Mouse (Mus musculus) heart, postnatal 36 days (tissue): ENCODE results near the gene Casz1. TPM values are rescaled to one million over a fixed set of nuclear protein-coding genes. Genes with fewer than 3 reads are reported as not detected.
A peak's percentile ranks its signal among the peaks of the same experiment; 100 is the strongest.

ENCODE experiments used
- DNase-seq, 2 experiments: peaks; one replicate each; pipeline ENCODE4 v3.0.0; 2021 to 2022
- intact Hi-C: fragments of 180-260 bp; cut with DNase I; formaldehyde crosslinking; loops from one replicate; pipeline ENCODE4 v1.15.1; 2025
- total RNA-seq, 2 experiments: library from RNA; stranded (reverse); gene quantifications; 2 replicates each; pipeline ENCODE4 v1.2.3; 2021

The Casz1 gene
- total RNA-seq, result 10 to 100 TPM; 38.7 to 45.3 TPM

GRCm38 (mm10) chr4:148804137-148804779 is at the start of gene Casz1:
Gene Casz1 (plus strand): TSS chr4:148804429.
- DNase-seq, result peak; percentile 91 to 95
- intact Hi-C loops, result loop anchor here (1.0 to 2.0 kb wide), 2 partner anchors 61 to 110 kb away; no protein-coding TSS in a partner anchor

- no peak for DNase-seq
- intact Hi-C loops, result no loop called here
Observed at GRCm38 (mm10) chr4:148758863-148759262, 45.4 kb upstream of the Casz1 start.

GRCm38 (mm10) chr4:148760152-148760551 is 44.1 kb upstream of the Casz1 start:
- intact Hi-C loops, result no loop called here
- no peak for DNase-seq

- intact Hi-C loops, result no loop called here
- no peak for DNase-seq
Observed at GRCm38 (mm10) chr4:148766021-148766775, 38.0 kb upstream of the Casz1 start.

GRCm38 (mm10) chr4:148767655-148768305 is 36.4 kb upstream of the Casz1 start:
- intact Hi-C loops, result no loop called here
- DNase-seq, result no peak

GRCm38 (mm10) chr4:148768649-148769048 is 35.6 kb upstream of the Casz1 start:
- DNase-seq, result no peak
- intact Hi-C loops, result no loop called here

GRCm38 (mm10) chr4:148770582-148771408 is 33.4 kb upstream of the Casz1 start:
- DNase-seq, result no peak
- intact Hi-C loops, result no loop called here

GRCm38 (mm10) chr4:148771409-148771929 is 32.8 kb upstream of the Casz1 start:
- intact Hi-C loops, result no loop called here
- DNase-seq, result no peak

- no peak for DNase-seq
- intact Hi-C loops, result no loop called here
Observed at GRCm38 (mm10) chr4:148772658-148773057, 31.6 kb upstream of the Casz1 start.

- intact Hi-C loops, result no loop called here
- no peak for DNase-seq
Observed at GRCm38 (mm10) chr4:148774036-148774435, 30.2 kb upstream of the Casz1 start.

GRCm38 (mm10) chr4:148775476-148776269 is 28.6 kb upstream of the Casz1 start:
- DNase-seq, result no peak
- intact Hi-C loops, result no loop called here

GRCm38 (mm10) chr4:148780097-148780621 is 24.1 kb upstream of the Casz1 start:
- DNase-seq, result no peak
- intact Hi-C loops, result no loop called here

GRCm38 (mm10) chr4:148781516-148781915 is 22.7 kb upstream of the Casz1 start:
- intact Hi-C loops, result no loop called here
- DNase-seq, result peak; percentile 43 to 49

GRCm38 (mm10) chr4:148782880-148783279 is 21.3 kb upstream of the Casz1 start:
- intact Hi-C loops, result no loop called here
- DNase-seq, result no peak

GRCm38 (mm10) chr4:148783760-148784159 is 20.5 kb upstream of the Casz1 start:
- DNase-seq, result peak; percentile 16 to 45
- intact Hi-C loops, result no loop called here

- intact Hi-C loops, result no loop called here
- DNase-seq, result no peak
Observed at GRCm38 (mm10) chr4:148785053-148785567, 19.1 kb upstream of the Casz1 start.

GRCm38 (mm10) chr4:148785995-148786394 is 18.2 kb upstream of the Casz1 start:
- intact Hi-C loops, result no loop called here
- no peak for DNase-seq

- DNase-seq, result no peak
- intact Hi-C loops, result no loop called here
Observed at GRCm38 (mm10) chr4:148790940-148791339, 13.3 kb upstream of the Casz1 start.

- DNase-seq, result no peak
- intact Hi-C loops, result no loop called here
Observed at GRCm38 (mm10) chr4:148795038-148795437, 9.2 kb upstream of the Casz1 start.
